Mouse (Mus musculus): ENCODE data around the gene Arhgap6.

Gene Arhgap6

GRCm38 (mm10) chrX:169110031-169110430, 315.1 kb downstream of the Arhgap6 start:
- DNase-seq (ENCODE audit: inconsistent ontology term): no peak

- DNase-seq (ENCODE audit: inconsistent ontology term): peak; percentile 89
Measured at GRCm38 (mm10) chrX:169112662-169113061, 317.8 kb downstream of the Arhgap6 start.

DNA sequence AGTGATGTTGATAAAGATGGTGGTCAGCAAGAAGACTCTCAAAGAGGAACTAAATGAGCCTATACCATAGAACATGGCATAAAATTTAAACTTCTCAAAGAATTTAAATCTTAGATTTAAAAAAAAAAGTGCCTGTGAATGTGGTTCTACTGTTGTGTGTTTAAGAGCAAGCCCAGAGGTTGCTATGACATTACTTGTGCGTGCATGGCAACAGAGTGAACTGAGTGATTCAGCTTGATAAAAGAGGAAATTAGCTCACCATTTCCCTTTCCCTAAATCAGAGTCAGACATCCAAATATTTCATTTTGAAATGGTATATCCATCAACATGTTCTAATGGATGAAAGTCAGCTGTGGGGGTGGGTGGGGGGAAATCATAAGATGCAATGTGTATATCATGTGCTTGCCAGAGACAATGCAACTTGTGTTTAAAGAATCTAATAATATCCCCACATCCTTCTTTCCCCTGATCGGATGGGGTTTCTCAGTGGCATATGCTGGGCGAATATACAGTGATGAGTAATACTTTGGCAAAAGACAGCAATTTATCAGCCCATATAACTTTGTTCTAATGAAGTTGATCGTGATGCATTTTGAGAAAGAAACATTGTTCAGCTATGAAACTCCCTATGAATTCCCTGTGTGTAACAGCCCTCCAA, 328.3 kb downstream of the Arhgap6 start:
- peak; percentile 74 for DNase-seq (ENCODE audit: inconsistent ontology term)

GRCm38 (mm10) chrX:169123773-169124151, 328.9 kb downstream of the Arhgap6 start:
- DNase-seq (ENCODE audit: inconsistent ontology term): no peak

- no peak for DNase-seq (ENCODE audit: inconsistent ontology term)
Measured at GRCm38 (mm10) chrX:169139758-169140157, 344.9 kb downstream of the Arhgap6 start.

DNA sequence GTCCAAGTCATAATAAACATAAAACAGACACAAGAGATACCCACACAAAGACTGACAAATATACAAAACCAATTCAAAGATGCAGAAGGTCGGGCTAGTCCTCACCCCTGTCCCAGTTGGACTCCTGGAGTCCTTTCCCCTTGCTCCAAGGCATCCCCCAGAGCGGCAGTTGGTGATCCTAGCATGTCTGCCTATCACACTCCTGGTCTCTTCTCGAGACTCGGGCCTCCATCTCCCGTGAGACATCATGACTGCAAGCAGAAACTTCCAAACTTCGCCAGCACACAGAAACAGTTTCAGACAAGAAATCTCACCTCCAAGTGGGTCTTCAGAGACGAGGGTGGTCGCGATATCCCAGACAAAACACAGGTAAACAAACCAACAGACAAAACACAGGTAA, 345.6 kb downstream of the Arhgap6 start:
- no peak for DNase-seq (ENCODE audit: inconsistent ontology term)

DNA sequence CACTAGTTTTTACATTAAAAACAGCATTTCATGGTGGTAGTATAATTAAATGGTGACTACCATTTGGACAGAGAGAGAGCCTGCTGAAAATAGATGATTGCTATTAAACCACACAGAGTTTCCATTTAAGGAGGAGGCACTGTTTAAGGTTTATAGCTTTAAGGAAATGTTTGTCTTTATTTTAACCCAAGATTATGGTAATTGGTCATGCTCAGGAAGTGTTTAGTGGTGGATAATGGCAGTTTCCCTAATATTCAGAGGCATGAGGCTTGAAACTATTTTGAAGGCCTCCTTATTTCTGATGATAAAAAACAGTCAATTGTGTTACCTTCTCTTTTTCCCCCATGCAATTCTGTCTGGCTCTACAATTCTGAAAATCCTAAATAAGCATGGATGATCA, 358.9 kb downstream of the Arhgap6 start:
- DNase-seq (ENCODE audit: inconsistent ontology term): no peak

DNA sequence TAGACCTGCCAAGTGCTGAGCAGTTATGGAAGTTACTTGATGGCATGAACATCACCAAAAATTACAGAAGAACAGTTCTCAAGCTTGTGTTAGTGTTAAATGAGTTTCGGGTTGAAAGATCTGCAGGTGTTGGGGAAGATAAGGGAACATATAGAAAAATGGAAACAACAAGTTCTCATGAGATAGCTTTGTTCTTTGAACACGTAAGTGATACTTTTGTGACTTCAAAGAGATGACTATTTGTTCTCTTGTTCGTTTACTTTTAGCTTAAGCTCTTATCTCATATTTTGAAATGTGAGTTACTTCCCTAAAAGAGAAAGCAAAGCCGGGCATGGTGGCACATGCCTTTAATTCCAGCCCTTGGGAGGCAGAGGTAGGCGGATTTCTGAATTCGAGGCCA, 363.5 kb downstream of the Arhgap6 start:
- DNase-seq (ENCODE audit: inconsistent ontology term): no peak

- DNase-seq (ENCODE audit: inconsistent ontology term): no peak
Measured at GRCm38 (mm10) chrX:169170981-169171380, 376.1 kb downstream of the Arhgap6 start.

GRCm38 (mm10) chrX:169173796-169174195, 378.9 kb downstream of the Arhgap6 start:
- no peak for DNase-seq (ENCODE audit: inconsistent ontology term)

DNA sequence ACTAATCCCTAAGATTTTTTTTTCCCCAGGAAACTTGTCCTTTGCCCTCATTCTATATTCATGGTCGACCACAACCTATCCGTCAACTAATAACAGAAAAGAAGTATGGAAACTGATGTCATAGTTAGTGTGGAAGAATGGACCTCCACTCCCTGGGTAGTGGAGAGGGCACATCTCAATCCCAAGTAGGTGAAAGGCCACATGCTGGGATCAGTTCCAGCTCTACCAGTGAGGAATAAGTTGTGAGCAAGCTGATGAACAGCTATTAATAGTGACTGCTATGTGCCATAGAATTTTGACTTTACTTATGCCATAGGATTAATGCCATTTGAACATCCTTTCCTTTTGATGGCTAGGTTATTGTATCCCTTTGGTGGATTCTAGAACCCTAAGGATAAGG, 383.7 kb downstream of the Arhgap6 start:
- DNase-seq (ENCODE audit: inconsistent ontology term): no peak

GRCm38 (mm10) chrX:169187100-169187499, 392.2 kb downstream of the Arhgap6 start, which contains the start of gene Amelx:
Gene Amelx, minus strand, starts transcription at chrX:169187200.
- DNase-seq (ENCODE audit: inconsistent ontology term): no peak

DNA sequence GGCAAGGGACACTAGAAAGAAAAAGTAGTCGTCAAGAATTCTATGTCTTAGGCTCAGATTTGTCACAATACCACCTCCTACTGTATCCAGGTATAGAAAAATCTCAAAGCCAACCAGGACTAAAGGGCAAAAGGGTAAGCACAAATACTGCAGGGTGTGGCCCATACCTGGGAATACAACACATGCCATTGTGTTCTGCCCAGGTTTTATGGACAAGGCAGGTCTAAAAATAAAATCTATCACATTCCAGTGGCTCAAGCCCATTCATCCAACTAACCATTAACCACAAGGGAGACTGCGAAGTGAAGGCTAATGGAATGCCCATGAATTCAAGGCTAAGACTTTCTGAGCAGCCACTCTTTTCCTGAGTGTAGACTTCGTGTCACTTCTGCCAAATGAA, 415.1 kb downstream of the Arhgap6 start:
- no peak for DNase-seq (ENCODE audit: inconsistent ontology term)

GRCm38 (mm10) chrX:169220064-169220463, 425.2 kb downstream of the Arhgap6 start:
- DNase-seq (ENCODE audit: inconsistent ontology term): no peak

GRCm38 (mm10) chrX:169222357-169223062, 427.6 kb downstream of the Arhgap6 start:
- no peak for DNase-seq (ENCODE audit: inconsistent ontology term)

DNA sequence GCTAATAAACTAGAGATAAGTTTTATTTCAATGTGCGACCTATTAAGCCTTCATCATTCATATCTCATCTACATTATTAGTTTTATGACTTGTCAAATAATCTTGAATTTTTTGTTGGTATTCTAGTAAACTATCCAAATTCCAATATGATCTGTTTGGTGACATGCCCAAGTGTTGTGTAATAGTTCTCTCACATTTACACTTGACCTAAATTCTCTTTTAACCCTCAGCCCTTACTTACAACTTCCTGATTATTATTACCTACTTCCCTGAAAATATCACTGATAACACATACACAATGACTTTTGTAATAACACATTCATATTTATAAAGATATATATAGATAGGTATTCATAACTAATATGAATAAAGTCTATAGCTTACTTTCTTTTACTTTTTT, 461.0 kb downstream of the Arhgap6 start:
- no peak for DNase-seq (ENCODE audit: inconsistent ontology term)

- peak; percentile 40 for DNase-seq (ENCODE audit: inconsistent ontology term)
Measured at GRCm38 (mm10) chrX:169256741-169257140, 461.8 kb downstream of the Arhgap6 start.

- no peak for DNase-seq (ENCODE audit: inconsistent ontology term)
Measured at GRCm38 (mm10) chrX:169261034-169261433, 466.1 kb downstream of the Arhgap6 start.

DNA sequence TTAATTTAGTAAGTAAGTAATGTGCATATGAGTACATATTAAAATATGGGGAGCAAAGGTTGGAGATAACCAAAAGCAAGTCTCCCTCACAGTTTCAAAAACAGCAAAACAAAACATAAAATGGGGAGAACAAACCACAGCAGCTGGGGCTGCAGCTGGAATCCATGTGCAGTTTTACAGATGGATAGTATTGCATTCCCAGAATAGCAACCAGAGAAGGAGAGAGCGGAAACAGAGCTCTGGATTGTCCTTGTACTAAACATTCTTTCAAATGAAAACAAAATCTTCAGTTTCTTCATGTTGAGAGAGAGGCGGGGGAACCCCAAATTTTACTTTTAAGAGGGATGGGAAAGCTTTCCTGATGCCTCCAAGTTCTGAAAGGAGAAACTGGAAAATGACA, 467.3 kb downstream of the Arhgap6 start:
- DNase-seq (ENCODE audit: inconsistent ontology term): no peak

- DNase-seq (ENCODE audit: inconsistent ontology term): no peak
Measured at GRCm38 (mm10) chrX:169263433-169264172, 468.7 kb downstream of the Arhgap6 start.

DNA sequence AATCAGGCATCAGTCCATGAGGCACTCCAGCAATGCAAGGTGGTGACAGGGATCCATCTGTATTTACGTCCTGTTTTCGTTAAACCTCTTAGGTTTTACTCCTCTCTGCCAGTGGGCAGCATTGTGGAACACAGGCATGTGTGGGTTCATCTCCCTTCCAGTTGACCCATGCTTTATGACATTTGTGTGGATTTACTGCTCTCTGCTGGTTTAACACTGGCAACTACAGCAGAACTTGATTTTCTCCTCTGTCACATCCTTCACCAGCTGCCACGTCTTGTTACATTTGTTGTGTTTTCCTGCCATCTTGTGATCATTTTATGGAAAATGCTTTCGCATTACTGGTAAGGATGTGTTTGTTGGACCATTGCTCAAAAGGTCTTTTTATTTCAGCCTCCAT, 504.7 kb downstream of the Arhgap6 start:
- DNase-seq (ENCODE audit: inconsistent ontology term): peak; percentile 36

DNA sequence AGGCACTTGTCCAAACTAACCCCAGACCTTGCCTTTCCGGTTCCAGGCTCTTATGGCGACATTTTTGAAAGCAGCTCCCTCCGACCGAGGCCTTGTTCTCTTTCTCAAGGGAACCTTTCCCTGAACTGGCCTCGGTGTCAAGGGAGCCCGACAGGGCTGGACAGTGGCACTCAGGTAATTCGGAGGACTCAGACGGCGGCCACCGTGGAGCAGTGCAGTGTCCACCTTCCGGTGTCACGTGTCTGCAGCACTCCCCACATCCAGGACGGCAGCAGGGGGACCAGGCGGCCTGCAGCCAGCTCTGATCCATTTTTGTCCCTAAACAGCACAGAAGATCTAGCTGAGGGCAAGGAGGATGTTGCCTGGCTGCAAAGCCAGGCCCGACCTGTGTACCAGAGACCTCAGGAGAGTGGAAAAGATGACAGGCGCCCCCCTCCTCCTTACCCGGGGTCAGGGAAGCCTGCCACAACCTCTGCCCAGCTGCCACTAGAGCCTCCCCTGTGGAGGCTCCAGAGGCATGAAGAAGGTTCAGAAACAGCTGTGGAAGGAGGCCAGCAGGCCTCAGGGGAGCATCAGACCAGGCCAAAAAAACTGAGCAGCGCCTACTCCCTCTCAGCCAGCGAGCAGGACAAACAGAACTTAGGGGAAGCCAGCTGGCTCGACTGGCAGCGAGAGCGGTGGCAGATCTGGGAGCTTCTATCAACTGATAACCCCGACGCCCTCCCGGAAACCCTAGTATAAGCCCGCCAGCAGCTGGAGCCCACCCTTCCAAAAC, 507.6 kb downstream of the Arhgap6 start:
- DNase-seq (ENCODE audit: inconsistent ontology term): no peak

Measured in Muller cell, postnatal 12 days (primary cell).